Mouse (Mus musculus) natural killer cell, adult 2 months (primary cell): ENCODE measurements around the gene Fam181a.
A peak's percentile ranks its signal among the peaks of the same experiment; 100 is the strongest.

Source experiments
- DNase-seq, 2 experiments: peaks; one replicate each; pipeline ENCODE4 v3.0.0; 2022; ENCODE audit warnings: low spot score in 2 of 2

Gene Fam181a

GRCm38 (mm10) chr12:103310744-103311267 lies at the start of gene Fam181a:
Gene Fam181a, plus strand, starts transcription at chr12:103310975.
- no peak for DNase-seq

- no peak for DNase-seq
Observed at GRCm38 (mm10) chr12:103262017-103262865, 48.5 kb upstream of the Fam181a start.

- DNase-seq, result no peak
Observed at GRCm38 (mm10) chr12:103266605-103267004, 44.2 kb upstream of the Fam181a start.

DNA sequence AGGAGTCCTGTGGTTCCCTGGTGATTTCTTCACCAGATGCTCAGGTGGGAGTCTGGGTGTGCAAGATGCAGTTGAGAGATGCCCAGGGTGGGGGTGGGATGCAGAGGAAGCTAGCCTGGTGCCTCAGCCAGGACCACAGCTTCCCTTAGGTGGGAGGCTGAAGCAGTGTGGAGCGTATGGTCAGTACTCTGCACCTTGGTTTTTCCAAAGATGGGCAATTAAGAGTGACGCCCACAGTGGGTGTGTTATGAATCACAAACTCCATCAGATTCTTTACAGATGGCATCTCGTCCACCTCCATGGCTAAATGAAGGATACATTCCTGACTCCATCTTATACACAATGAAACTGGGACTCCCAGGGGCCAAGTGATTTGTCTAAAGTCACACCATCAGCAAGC lies 38.6 kb upstream of the Fam181a start:
- DNase-seq, result no peak

DNA sequence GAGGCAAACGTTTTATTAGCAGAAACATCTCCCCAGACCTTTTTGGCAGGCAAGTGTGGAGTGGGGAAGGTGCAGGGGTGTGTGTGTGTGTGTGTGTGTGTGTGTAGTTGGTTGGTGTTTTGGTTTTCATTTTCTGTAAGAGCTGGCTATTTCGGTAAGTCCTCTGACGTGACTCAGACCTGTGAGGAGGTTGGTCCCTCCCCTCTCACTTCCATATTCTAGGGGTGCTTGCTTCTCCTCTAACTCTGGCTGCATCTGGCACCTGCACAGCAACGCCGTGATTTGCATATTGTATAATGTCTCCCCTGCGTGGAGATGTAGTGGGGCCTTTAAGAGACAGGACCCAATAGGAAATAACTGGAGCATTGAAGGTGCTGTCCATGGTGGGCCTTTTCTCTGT lies 37.7 kb upstream of the Fam181a start:
- peak in 1 of 2 experiments; percentile 35 for DNase-seq

DNA sequence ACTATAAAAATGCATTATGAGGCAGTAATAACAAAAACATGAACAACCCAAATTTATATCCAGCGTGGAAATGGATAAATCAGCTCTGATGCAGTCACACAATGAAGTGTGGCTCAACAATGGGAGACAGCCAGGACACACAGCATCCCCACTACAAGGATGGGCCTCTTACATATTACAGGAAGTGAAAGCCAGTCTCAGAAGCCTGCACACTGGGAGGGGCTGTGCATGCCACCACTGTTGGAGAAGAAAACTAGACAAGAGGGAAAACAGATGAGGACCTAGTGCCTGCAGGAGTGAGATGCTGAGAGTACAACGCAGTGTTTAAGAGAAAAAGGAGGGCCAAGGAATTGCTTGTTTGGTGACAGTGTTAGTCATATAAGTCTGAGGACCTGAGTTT lies 37.0 kb upstream of the Fam181a start:
- no peak for DNase-seq

- DNase-seq, result no peak
Observed at GRCm38 (mm10) chr12:103276422-103276821, 34.4 kb upstream of the Fam181a start.

DNA sequence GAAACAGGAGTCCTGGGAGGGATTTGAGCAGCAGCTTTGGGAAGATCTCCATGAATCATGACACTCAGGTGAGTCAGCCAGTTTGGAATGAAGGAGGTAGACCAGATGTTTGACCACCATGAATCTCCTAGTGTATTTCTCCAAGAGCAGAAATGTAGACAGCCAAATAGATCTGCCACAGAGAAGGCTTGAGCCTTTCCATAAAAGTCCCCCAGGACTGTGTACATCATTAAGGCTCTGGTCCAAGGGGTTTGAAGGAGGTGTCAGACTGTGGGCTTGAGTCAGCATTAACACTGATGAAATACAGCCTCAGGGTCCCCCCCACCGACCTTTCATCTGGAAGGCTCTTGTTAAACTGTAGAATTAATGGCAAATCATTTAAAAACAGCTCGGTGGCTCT lies 29.3 kb upstream of the Fam181a start:
- no peak for DNase-seq

DNA sequence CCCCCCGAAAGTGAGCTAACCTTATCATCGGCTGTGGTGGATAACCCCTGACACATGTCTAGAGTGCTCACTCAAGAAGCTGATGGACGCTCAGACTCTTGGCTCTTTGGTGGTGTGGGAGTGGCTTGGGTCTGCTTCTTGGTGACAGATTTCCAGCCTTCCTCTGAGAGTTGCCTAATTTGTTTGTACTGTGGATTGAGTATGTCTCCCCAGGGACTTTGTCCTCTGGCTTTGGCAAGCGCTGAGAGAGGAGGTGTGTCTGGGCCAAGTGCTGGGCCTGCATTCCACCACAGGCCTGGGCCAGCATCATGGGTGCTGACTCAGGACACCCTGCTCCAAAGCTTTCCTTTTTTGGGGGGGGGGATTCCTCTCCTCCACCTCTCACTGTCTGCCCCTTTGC lies 28.9 kb upstream of the Fam181a start:
- DNase-seq, result no peak

DNA sequence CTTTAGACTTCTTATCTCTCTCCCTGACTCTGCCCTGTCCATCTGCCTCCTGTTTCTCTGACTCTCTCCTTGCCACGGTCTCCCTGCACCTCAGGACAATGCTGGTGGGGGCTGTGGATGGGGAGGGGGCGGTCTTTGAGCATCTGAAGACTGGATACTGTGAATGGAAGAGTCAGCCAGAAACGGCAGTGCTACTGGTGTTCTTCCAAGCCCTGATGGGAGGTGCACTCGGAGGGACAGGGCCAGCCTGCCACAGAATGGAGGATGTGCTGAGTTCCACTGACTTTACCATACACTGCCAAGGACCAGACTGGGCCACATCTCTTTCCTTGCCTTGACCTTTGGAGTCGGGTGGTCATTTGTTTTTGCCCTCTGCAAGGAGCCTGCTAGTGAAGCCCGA lies 27.8 kb upstream of the Fam181a start:
- no peak for DNase-seq

DNA sequence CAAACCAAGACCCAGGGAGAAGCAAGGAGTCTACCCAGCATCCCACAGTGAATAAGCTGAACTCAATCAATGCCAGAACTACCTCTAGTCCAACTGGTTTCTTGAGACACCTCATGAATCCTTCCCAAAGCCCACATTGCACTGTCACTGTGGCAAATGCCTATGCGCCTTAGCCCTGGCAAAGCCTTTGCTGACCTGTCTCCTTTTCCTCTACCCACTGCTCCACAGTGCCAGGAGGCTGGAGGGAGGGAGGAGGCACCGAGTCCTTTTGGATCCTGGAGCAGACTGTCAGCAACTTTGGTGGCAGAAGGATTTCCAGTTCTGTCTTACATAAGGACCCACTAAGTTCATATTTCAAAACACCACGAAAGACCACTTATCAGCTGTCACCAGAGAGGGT lies 27.4 kb upstream of the Fam181a start:
- DNase-seq, result no peak

- no peak for DNase-seq
Observed at GRCm38 (mm10) chr12:103287276-103287675, 23.5 kb upstream of the Fam181a start.

DNA sequence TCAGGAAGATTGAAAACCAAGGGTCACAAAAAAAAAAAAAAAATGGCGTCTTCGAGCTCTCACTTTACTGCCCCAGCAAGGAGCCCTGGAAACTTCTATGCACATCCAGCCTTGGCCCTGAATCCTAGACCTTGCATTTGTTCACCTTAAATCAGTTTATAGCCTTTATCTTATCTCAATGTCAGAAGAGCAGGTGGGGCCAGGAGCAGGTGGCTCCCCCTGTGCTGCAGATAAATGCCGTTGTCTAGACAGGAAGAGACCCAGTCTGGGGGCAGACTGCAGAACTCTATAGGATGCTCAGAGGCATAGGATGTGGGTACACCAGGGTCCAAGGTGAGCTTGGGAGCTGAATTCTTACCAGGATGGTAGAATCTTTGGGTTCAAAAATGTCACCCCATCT lies 18.4 kb upstream of the Fam181a start:
- no peak for DNase-seq

- no peak for DNase-seq
Observed at GRCm38 (mm10) chr12:103296292-103296691, 14.5 kb upstream of the Fam181a start.

- DNase-seq, result no peak
Observed at GRCm38 (mm10) chr12:103300493-103300892, 10.3 kb upstream of the Fam181a start.

DNA sequence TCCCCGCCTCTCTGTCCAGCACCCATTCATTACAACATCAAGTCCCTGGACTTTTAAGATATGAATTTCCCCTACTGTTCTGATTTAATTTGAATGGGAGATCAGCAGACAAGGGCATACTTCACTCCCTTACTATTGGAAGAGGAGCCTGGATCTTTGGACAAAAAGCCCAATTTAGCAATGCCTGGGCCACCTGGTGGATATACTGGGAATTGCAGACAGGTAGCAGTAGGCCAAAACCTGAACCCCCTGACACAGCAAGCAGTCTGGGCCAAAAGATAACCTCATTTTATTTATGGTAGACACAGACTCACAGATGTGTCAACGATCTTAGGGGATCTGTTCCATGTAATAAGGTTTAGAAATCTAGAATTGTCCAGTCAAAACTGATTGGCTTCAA lies 9.1 kb upstream of the Fam181a start:
- peak in 1 of 2 experiments; percentile 33 for DNase-seq

- no peak for DNase-seq
Observed at GRCm38 (mm10) chr12:103302960-103303359, 7.8 kb upstream of the Fam181a start.

DNA sequence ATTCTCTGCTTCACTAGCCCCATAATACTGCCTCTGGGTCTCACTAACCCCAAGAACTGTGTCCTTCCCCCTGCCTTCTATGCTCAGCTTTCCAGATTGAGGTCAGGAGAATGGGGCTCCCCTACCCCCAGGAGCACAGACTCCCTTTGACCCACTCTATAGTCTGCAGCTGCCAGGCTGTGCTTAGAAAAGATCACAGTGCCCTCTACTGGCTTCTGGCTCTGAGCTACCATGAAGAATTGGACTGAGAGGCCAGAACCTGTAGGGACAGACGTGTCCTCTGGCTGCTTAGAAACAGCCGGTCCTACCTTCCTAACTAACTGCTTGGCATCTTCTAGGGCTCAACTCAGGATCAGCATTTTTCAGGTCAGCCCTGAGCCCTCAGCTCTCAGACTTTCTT lies 4.6 kb upstream of the Fam181a start:
- no peak for DNase-seq

- DNase-seq, result peak in 1 of 2 experiments; percentile 25
Observed at GRCm38 (mm10) chr12:103306720-103307119, 4.1 kb upstream of the Fam181a start.

DNA sequence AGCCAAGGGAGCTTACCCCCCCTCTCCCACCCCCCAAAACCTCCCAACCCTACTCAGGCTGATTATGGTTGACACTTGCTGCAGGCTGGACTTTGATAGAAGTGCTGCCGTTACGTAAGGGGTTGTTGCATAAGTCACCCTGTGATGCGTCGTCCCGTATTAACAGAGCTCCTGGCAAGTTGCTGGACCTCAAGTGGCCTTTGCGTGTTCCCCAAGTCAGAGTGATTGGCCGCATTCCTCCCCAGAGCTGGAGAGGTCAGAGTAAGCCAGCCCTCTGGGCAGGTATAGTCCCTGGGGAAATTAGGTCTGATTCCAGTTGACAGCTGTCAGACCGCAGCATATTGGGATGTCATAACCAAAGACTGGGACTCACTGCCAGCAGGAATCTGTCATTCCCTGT lies 1.1 kb downstream of the Fam181a start:
- DNase-seq, result no peak

DNA sequence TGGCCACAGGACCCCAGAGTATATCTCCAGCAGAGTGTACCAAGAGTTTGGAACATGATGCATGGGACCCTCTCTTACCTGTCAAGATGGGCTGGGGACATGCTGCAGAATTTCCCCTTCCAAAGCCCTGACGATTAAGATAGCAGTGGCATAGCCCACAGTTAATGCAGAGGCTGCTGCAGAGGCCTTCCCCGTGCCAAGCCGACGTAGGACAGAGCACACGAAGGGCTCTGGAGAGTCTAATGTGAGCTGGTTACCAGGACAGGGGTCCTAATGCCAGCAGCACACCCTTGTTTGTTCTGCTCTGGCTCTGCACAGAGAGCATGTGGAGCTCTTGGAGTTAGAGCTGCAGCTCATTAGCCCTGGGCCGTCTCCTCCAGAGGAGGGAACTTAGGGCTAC lies 2.5 kb downstream of the Fam181a start:
- no peak for DNase-seq

- DNase-seq, result no peak
Observed at GRCm38 (mm10) chr12:103313871-103314639, 3.3 kb downstream of the Fam181a start.
